Mouse (Mus musculus) neural tube, embryonic 15.5 days (tissue): Measurements from ENCODE around the gene Hes6. TPM values are rescaled to one million over a fixed set of nuclear protein-coding genes. Genes with fewer than 3 reads are reported as not detected.
A peak's percentile ranks its signal among the peaks of the same experiment; 100 is the strongest.

Experiments
- ATAC-seq: fragments of 200-750 bp; cut with Nextera tagmentation; 2 replicates; pipeline ENCODE4 v1.8.0; 2017; ENCODE audit warnings: mild to moderate bottlenecking, moderate TSS enrichment, moderate library complexity; ENCODE audit not compliant: low FRiP score
- H3K27ac ChIP-seq: fragments of 300-500 bp; sonication (generic); replicated peaks from 2 replicates; pipeline ENCODE4 v1.5.1; 2015; ENCODE audit warnings: mild to moderate bottlenecking, inconsistent platforms
- H3K27me3 ChIP-seq: fragments of 300-500 bp; sonication (generic); replicated peaks from 2 replicates; pipeline ENCODE4 v1.6.1; 2015; ENCODE audit warnings: inconsistent platforms
- H3K36me3 ChIP-seq: fragments of 300-500 bp; sonication (generic); 2 replicates; pipeline ENCODE4 v1.6.1; 2015; ENCODE audit warnings: inconsistent platforms
- H3K4me1 ChIP-seq: fragments of 300-500 bp; sonication (generic); 2 replicates; pipeline ENCODE4 v1.6.1; 2015; ENCODE audit warnings: inconsistent platforms
- H3K4me2 ChIP-seq: fragments of 300-500 bp; sonication (generic); 2 replicates; pipeline ENCODE4 v1.6.1; 2015; ENCODE audit warnings: inconsistent platforms, mild to moderate bottlenecking, moderate library complexity
- H3K4me3 ChIP-seq: fragments of 300-500 bp; sonication (generic); replicated peaks from 2 replicates; pipeline ENCODE4 v1.5.1; 2015; ENCODE audit warnings: mild to moderate bottlenecking, inconsistent platforms
- H3K9ac ChIP-seq: fragments of 300-500 bp; sonication (generic); replicated peaks from 2 replicates; pipeline ENCODE4 v1.6.1; 2015; ENCODE audit warnings: mild to moderate bottlenecking, inconsistent platforms
- H3K9me3 ChIP-seq: fragments of 300-500 bp; sonication (generic); replicated peaks from 2 replicates; pipeline ENCODE4 v1.6.1; 2016; ENCODE audit warnings: inconsistent platforms
- WGBS: fragments of 180-500 bp; shearing (Covaris S2); methylation state at CpG from one replicate; pipeline ENCODE4 v1.1.7; 2015; ENCODE audit warnings: mixed read lengths; 5-methylcytosine and 5-hydroxymethylcytosine counted together
- polyA plus RNA-seq: library from polyadenylated mRNA; unstranded; fragments of >200 nt; fragmentation: Nextera tagmentation; extraction: Ambion mirVana; gene quantifications from 2 replicates; pipeline ENCODE4 v1.2.1, GENCODE M21; 2015

The Hes6 gene
- polyA plus RNA-seq, 1 experiment from 2014 or later = 114 TPM

GRCm38 (mm10) chr1:91417991-91418390 lies 4.2 kb upstream of the Hes6 start:
- WGBS = 80% methylated on average over 1 of the region's 1 CpGs
- no peak overlapping the region for H3K9ac ChIP-seq
- H3K9me3 ChIP-seq = no peaks in the 10 kb centered on the region
- H3K4me1 ChIP-seq = peaks cover 22% of the 10 kb centered on the region
- H3K27me3 ChIP-seq = no peaks in the 10 kb centered on the region
- no peak overlapping the region for H3K4me3 ChIP-seq
- H3K36me3 ChIP-seq = peaks cover 43% of the 10 kb centered on the region
- H3K27ac ChIP-seq = no peak overlapping the region
- no peak overlapping the region for H3K4me2 ChIP-seq
- no peak for ATAC-seq

DNA sequence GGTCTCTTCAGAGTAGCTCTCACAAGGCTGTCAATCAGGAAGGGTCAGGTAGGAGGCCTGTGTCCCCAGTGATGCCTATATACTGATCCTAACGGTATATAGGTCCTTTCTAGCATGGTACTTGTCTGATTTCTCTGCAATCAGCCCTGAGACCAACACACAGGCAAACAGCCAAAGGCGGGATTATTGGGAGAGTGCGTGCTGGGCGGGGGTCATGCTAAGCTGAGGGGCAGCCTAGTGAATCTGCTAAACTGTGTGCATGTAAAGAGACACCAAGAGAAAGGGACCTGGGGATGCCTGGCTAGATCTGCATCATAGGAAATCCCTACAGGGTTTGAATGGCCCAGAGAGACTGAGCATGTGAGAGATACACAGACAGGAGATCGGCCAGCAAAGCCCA lies 1.5 kb upstream of the Hes6 start:
- 46% methylated on average over 5 of the region's 5 CpGs for WGBS
- no peak for ATAC-seq
- H3K4me2 ChIP-seq = no peak overlapping the region
- peaks cover 40% of the 10 kb centered on the region for H3K4me1 ChIP-seq
- H3K9me3 ChIP-seq = no peaks in the 10 kb centered on the region
- H3K36me3 ChIP-seq = peaks cover 30% of the 10 kb centered on the region
- no peaks in the 10 kb centered on the region for H3K27me3 ChIP-seq
- H3K9ac ChIP-seq = no peak overlapping the region
- H3K4me3 ChIP-seq = no peak overlapping the region
- peak overlapping the region; percentile 93 for H3K27ac ChIP-seq

GRCm38 (mm10) chr1:91414903-91415302 lies 1.1 kb upstream of the Hes6 start:
- H3K4me2 ChIP-seq = 0 out of 2 replicates have a peak overlapping the region, but pooled peaks have one; percentile 98
- peak overlapping the region; percentile 93 for H3K27ac ChIP-seq
- no peak for ATAC-seq
- H3K9me3 ChIP-seq = no peaks in the 10 kb centered on the region
- no peak overlapping the region for H3K4me3 ChIP-seq
- H3K36me3 ChIP-seq = peaks cover 26% of the 10 kb centered on the region
- no peak overlapping the region for H3K9ac ChIP-seq
- H3K27me3 ChIP-seq = no peaks in the 10 kb centered on the region
- peaks cover 40% of the 10 kb centered on the region for H3K4me1 ChIP-seq
- WGBS = 16% methylated on average over 4 of the region's 4 CpGs

DNA sequence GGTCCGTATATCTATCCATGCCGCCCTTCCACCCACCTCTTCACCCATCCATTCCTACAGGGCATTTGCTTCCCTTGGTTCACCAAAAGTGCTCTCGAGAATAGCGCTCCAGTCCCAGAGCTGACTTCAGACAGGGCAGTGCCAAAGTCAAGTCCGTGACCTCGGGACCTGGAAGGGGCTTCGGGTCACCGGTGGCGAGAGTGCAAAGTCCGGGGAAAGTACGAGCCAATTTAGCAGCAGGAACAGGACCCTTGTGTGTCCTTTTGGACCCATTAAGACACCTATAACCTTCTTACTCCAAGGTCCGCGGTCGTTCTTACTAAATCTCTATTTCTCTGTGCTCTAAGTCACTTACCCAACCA lies 321 bp downstream of the Hes6 start:
- peak overlapping the region; percentile 93 for H3K27ac ChIP-seq
- H3K36me3 ChIP-seq = peaks cover 19% of the 10 kb centered on the region
- 0% methylated on average over 14 of the region's 14 CpGs for WGBS
- H3K27me3 ChIP-seq = no peaks in the 10 kb centered on the region
- H3K4me1 ChIP-seq = peaks cover 40% of the 10 kb centered on the region
- peak overlapping the region; percentile 87 for H3K4me3 ChIP-seq
- H3K4me2 ChIP-seq = peak overlapping the region; percentile 98
- H3K9ac ChIP-seq = peak overlapping the region; percentile 61
- no peak; the same call in 1 of the 2 replicates for ATAC-seq
- H3K9me3 ChIP-seq = no peaks in the 10 kb centered on the region

- Histone ChIP-seq H3K4me2 (peak overlapping the region; percentile 98), H3K9me3 (no peaks in the 10 kb centered on the region), H3K9ac (peak overlapping the region; percentile 82), H3K4me1 (peaks cover 40% of the 10 kb centered on the region), H3K27ac (peak overlapping the region; percentile 93), H3K36me3 (peaks cover 16% of the 10 kb centered on the region), H3K4me3 (peak overlapping the region; percentile 87), H3K27me3 (no peaks in the 10 kb centered on the region)
- ATAC-seq = peak; percentile 94
- under 1% methylated on average over 34 of the region's 34 CpGs for WGBS
Measured at GRCm38 (mm10) chr1:91413030-91413506, 770 bp downstream of the Hes6 start.

GRCm38 (mm10) chr1:91412286-91413029 lies 1.4 kb downstream of the Hes6 start:
- H3K9ac ChIP-seq = peak overlapping the region; percentile 82
- H3K4me1 ChIP-seq = peaks cover 40% of the 10 kb centered on the region
- H3K36me3 ChIP-seq = peaks cover 11% of the 10 kb centered on the region
- peak overlapping the region; percentile 93 for H3K27ac ChIP-seq
- H3K27me3 ChIP-seq = no peaks in the 10 kb centered on the region
- H3K4me3 ChIP-seq = peak overlapping the region; percentile 87
- H3K9me3 ChIP-seq = no peaks in the 10 kb centered on the region
- ATAC-seq = peak; percentile 62
- H3K4me2 ChIP-seq = peak overlapping the region; percentile 98
- 2% methylated on average over 65 of the region's 65 CpGs for WGBS

GRCm38 (mm10) chr1:91411631-91412285 lies 2.1 kb downstream of the Hes6 start:
- no peak for ATAC-seq
- H3K9ac ChIP-seq = peak overlapping the region; percentile 82
- WGBS = 57% methylated on average over 8 of the region's 8 CpGs
- peak overlapping the region; percentile 98 for H3K4me2 ChIP-seq
- peaks cover 4% of the 10 kb centered on the region for H3K36me3 ChIP-seq
- H3K27ac ChIP-seq = peak overlapping the region; percentile 93; the same call in 1 of the 2 replicates
- H3K27me3 ChIP-seq = no peaks in the 10 kb centered on the region
- H3K4me3 ChIP-seq = peak overlapping the region; percentile 87
- peaks cover 40% of the 10 kb centered on the region for H3K4me1 ChIP-seq
- no peaks in the 10 kb centered on the region for H3K9me3 ChIP-seq

DNA sequence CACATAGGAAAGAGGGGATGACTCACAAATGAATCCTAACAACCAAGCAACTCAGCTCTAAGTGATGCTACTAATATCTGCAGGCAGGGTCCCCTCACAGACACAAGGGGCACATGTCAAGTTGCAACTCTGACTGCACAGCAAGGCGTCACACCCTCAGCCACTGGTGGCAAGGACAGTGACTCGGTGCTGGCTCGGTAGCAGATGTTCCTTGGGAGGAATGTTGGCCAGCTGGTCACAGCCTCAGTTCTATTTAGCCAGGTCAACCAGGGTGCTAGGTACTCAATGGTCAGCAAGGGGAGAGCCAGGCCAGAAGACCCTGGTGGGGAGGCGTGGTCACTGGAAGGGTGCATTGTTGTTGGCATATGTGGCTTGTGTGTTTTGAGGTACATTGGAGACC lies 6.0 kb downstream of the Hes6 start:
- Histone ChIP-seq H3K4me2 (no peak overlapping the region), H3K9ac (no peak overlapping the region), H3K36me3 (no peaks in the 10 kb centered on the region), H3K9me3 (no peaks in the 10 kb centered on the region), H3K27me3 (no peaks in the 10 kb centered on the region), H3K27ac (no peak overlapping the region), H3K4me1 (peaks cover 18% of the 10 kb centered on the region), H3K4me3 (no peak overlapping the region)
- no peak for ATAC-seq
- WGBS = 85% methylated on average over 4 of the region's 4 CpGs

DNA sequence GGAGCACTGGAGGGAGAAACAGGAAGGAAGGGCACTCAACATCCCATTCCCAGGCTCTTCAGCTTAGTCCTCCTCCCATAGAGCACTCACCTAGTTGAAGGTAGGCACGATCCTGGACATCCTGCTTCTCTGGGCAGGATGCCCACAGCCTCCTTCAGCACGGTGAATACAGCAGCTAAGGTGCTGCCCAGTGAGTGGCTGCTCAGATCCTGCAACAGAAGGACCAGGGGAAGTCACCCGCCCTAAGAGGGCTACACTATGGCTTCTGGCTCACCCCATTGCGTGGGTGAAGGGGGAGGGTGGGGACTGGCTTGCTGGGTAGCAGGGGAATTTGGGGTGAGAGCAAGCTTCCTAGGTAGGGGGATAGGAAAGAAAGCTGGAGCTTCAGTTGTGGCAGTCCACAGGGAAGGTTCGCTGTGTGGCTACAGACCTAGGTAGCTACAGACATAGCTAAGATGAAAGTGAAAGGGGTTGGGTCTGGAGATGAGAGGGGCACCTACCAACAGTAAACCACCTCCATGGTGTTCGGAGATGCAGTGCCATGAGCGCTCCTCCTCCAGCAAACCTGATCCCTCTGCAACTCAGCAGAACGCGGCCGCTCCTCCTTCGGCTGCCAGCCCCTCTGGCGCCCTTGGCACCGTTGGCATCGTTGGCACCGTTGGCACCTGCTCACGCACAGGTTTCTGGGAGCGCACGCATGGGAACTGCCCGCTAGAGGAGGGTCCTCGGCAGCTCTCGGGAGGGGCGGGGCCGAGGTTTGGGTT lies 8.2 kb downstream of the Hes6 start:
- no peak overlapping the region for H3K4me2 ChIP-seq
- H3K9ac ChIP-seq = no peak overlapping the region
- no peaks in the 10 kb centered on the region for H3K9me3 ChIP-seq
- no peaks in the 10 kb centered on the region for H3K36me3 ChIP-seq
- H3K27ac ChIP-seq = no peak overlapping the region
- no peaks in the 10 kb centered on the region for H3K27me3 ChIP-seq
- H3K4me3 ChIP-seq = no peak overlapping the region
- H3K4me1 ChIP-seq = no peaks in the 10 kb centered on the region
- no peak for ATAC-seq
- 58% methylated on average over 23 of the region's 23 CpGs for WGBS

DNA sequence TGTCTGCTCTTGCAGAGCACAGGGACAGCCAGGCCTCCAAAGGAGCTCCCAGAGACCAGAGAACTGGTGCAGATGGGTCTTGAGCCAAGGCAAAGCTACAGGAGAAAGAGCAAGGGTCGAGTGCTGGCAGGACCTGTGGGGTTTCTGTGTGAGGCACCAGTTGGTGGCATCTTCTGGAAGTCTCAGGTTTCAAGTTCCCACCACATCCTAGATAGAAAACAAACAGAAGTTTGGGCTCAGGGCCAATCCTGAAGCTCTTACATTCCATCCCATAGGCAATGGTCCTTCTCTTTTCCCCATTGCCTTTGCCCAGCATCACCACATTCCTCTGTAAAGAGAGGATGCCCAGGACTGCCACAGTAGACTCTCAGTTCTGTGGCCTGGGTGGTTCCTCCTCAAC lies 8.9 kb downstream of the Hes6 start:
- H3K27ac ChIP-seq = no peak overlapping the region
- no peaks in the 10 kb centered on the region for H3K36me3 ChIP-seq
- H3K9ac ChIP-seq = no peak overlapping the region
- no peak overlapping the region for H3K4me2 ChIP-seq
- no peaks in the 10 kb centered on the region for H3K9me3 ChIP-seq
- no peak for ATAC-seq
- no peaks in the 10 kb centered on the region for H3K4me1 ChIP-seq
- WGBS = 37% methylated on average over 1 of the region's 1 CpGs
- no peaks in the 10 kb centered on the region for H3K27me3 ChIP-seq
- no peak overlapping the region for H3K4me3 ChIP-seq

DNA sequence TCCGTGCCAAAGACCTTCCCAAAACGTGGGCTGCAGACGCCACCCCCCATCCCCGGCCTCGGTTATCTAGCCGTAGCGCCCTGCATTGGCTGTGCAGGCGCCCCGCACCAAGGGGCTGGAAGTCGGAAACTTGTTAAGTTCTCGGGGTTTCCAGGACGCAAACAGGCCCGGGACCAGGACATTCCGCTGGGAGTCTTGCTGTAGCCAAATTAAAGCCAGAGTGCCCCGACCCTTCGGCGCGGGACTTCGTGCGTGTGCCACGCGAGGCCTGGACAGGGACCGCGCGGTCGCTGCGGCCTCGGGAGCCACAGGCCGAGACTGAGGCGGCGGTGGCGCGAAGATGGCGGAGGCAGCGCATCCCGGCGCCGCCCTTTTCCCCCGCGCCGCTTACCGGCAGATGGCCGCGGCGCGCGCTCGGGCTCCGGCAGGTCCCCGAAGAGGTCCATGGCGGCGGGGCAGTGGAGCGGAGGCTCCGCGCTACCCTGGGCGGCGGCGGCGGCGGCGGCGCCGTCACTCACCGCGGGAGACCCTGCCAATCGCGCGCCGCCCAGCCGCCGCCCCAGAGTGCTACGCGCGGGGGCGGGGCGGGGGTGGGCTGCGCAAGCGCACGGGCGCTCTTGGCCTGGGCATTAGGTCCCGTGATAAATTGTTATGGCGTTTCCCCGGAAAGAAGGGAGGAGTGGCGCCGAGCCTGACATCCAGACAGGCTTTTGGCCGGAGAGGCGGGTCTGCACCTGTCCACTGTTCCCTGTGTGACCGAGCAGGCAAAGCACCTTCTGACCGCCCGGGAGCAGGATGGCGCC lies 15.4 kb downstream of the Hes6 start, which contains the start of gene Ilkap:
Gene Ilkap, minus strand, starts transcription at position 556 of the 803 bp plus-strand sequence.
- Histone ChIP-seq H3K4me3 (peak within 1 kb of the TSS; percentile 92), H3K27me3 (no peaks in the 10 kb centered on the region), H3K4me1 (peaks cover 38% of the 10 kb centered on the region), H3K36me3 (0 out of 2 replicates have a peak, but pooled peaks cover 9% of the 10 kb centered on the region), H3K27ac (peak within 1 kb of the TSS; percentile 93), H3K9ac (peak within 1 kb of the TSS; percentile 85), H3K9me3 (no peaks in the 10 kb centered on the region), H3K4me2 (peak within 1 kb of the TSS; percentile 87)
- ATAC-seq = peak; percentile 96
- under 1% methylated on average over 91 of the region's 91 CpGs for WGBS
